Mouse (Mus musculus) cortical plate, adult 2 months (tissue): ENCODE data around the gene Xpr1.

Source experiments
- CTCF ChIP-seq: fragments of 200-500 bp; IDR thresholded peaks from 2 replicates; pipeline ENCODE4 v1.5.1; 2011; ENCODE audit warnings: mild to moderate bottlenecking, control low read depth, low read length; ENCODE audit not compliant: insufficient read depth; ENCODE audit errors: extremely low read depth
- POLR2A ChIP-seq: fragments of 200-500 bp; IDR thresholded peaks from 2 replicates; pipeline ENCODE4 v1.6.1; 2011; ENCODE audit warnings: mild to moderate bottlenecking, low read length, control low read depth; ENCODE audit not compliant: insufficient read depth; ENCODE audit errors: extremely low read depth

GRCm38 (mm10) chr1:155233378-155233777 lies 183.8 kb downstream of the Xpr1 start:
- TF ChIP-seq CTCF: no peak
- no peak for TF ChIP-seq POLR2A
